Mouse (Mus musculus): ENCODE measurements around the gene Dlgap4. TPM values are rescaled to one million over a fixed set of nuclear protein-coding genes. Genes with fewer than 3 reads are reported as not detected.

The Dlgap4 gene
- total RNA-seq, 1 experiment from 2014 or later: 39.3 TPM

GRCm38 (mm10) chr2:156658221-156658620 is 44.7 kb downstream of the Dlgap4 start:
- peak; percentile 65 for DNase-seq

DNA sequence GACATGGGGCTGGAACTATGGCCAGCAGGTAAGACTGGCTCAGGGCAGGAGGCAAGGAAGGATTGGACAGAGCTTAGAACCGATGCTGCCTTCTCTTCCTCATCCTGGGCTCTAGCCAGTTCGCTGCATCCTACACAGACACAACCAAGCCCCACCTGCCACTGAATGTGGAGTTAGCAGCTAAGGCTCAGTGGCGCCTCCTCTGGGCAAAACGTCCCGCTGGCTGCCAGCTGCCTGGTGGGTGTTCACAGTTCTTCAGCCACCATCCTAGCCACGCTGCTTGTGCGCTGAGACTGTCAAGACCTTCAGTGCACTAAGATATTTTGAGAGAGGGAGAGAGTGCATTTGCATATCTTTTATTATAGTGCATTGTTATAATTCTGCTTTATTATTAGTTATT is 45.2 kb downstream of the Dlgap4 start:
- DNase-seq: peak; percentile 24

DNA sequence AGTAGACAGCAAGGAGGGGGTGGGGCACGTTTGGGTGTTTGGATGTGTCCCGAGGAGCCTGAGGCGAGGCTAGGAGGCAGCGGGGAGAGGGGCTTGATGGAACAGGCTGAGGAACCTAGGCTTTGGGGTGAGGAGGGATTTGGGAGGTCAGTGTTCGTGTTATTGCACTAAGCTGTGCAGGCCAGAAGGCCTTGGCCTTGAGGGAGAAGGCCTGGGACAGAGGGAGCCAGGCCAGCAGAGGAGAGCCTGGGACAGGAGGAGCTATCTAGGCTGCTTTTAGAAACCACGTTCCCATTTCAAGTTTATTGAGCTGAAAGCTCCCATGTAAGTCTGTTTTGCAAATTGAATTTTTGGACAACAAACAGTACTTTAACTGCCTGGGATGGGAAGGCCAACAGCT is 46.5 kb downstream of the Dlgap4 start:
- DNase-seq: peak; percentile 47

DNA sequence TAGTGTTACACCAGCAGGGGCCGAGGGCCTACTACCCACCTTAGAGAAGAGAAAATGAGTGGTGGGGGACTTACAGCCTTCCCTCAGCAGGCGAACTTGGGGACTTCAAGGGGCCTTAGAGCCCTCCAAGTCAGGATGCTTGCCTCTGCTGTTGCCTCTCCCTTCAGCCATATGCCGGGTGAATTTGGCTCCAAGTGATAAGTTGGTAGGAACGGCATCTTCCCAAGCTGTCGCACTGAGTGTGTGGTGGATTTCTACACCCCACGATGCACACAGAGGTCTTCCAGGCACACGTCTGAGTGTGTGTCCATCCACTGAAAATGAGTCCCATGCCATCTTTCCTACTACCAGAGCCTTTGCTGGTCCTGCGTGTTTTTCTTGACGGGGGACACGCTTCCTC is 49.7 kb downstream of the Dlgap4 start:
- DNase-seq: no peak

GRCm38 (mm10) chr2:156664407-156664806 is 50.9 kb downstream of the Dlgap4 start:
- DNase-seq: no peak

DNA sequence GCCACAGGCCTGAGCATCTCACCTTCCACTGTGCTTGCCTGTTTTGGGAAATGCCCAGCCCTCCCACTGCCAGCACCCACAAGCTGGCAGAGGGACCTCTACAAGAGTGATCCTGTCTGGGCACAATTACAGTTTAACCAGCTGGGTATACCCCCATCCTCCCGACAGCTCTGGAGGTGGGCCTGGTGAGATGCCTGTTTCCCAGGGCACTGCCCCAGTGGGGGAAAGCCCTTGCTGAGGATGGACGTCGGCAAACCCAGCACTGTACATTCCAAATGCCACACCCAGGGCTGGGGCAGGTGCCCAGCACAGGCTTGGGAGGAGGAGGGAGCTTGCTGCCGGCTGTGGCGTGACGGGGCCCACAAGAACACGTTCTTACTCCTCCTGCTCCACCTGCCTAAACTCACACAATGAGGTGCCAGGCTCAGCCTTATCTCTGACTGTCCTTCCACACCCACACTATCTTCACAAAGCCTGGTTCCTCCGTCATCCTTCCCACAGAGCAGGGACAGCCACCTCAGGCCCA is 51.6 kb downstream of the Dlgap4 start:
- DNase-seq: no peak

DNA sequence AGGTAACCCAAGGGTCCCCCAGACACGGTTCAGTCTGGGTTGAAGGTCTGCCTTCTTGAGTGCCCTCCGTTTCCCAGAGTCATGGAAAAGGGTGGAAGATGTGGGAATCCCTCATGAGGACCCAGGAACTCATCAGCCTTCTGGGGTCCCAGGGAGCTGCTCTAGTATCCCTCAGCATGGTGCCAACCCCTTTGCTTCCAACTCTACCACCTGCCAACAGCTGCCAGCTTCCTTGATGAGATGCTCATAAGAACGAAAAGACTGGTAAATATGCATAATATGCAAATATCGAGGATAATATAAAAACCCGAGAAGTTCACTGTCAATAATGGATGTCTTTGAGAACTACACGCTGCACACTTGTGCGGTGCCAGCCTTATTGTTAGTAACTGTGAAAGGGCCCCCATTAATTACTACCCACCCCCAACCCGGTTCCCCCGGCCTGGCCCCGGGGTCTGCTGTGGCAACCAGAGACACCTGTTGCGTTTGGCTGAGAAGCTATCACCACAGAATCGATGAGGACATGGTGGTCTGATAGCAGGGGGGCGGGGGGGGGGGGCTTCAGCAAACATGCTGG is 52.2 kb downstream of the Dlgap4 start:
- DNase-seq: no peak

DNA sequence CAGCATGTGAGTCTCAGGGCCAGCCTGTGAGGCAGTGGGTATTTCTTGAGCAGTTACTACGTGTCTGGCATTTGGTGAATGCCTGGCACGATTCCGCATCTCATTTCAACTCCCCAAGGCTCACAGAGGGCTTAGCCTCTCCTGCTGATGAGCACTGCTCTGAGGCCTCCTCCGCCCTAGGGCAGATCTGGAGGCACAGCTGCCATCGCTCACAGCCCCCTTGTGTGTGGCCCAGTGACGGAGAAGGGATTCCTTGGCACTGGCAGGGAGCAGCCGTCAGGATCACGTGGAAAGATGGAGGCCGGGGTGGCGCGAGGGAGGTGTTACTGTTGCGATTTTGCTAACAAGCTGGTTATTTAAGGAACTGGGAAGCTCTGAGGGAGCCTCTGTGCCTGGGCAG is 52.7 kb downstream of the Dlgap4 start:
- DNase-seq: no peak

DNA sequence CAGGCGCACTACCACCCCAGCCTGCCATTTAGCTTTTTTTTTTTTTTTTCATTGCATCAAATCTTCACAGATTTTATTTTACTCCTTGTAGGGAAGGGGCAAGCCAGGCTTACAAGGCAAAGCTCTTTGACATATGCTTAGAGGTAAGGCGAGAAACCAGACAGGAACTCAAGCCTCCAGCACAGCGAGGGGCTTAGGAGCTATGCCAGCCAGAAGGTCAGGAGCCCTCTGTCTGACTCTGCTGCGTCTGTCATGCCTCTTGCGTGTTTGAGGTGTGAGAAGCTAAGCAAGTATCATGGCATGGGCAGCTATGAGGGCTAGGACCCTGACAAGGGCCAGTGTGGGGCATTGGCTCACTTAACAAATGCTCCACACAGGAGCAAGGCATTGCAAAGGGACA is 53.8 kb downstream of the Dlgap4 start:
- no peak for DNase-seq

- no peak for DNase-seq
These were observed 55.1 kb downstream of the Dlgap4 start for GRCm38 (mm10) chr2:156668625-156669024.

- no peak for DNase-seq
These were observed 59.8 kb downstream of the Dlgap4 start for GRCm38 (mm10) chr2:156673307-156673706.

GRCm38 (mm10) chr2:156673881-156674669 is 60.6 kb downstream of the Dlgap4 start:
- peak; percentile 52 for DNase-seq

- DNase-seq: peak; percentile 81
These were observed 63.4 kb downstream of the Dlgap4 start for GRCm38 (mm10) chr2:156676885-156677284.

GRCm38 (mm10) chr2:156678112-156678511 is 64.6 kb downstream of the Dlgap4 start:
- DNase-seq: peak; percentile 37

GRCm38 (mm10) chr2:156682965-156683364 is 69.5 kb downstream of the Dlgap4 start:
- DNase-seq: peak; percentile 46

GRCm38 (mm10) chr2:156685999-156686398 is 72.5 kb downstream of the Dlgap4 start:
- no peak for DNase-seq

GRCm38 (mm10) chr2:156686754-156687153 is 73.2 kb downstream of the Dlgap4 start:
- no peak for DNase-seq

GRCm38 (mm10) chr2:156688604-156689003 is 75.1 kb downstream of the Dlgap4 start:
- no peak for DNase-seq

GRCm38 (mm10) chr2:156690833-156691232 is 77.3 kb downstream of the Dlgap4 start:
- no peak for DNase-seq

- no peak for DNase-seq
These were observed 78.2 kb downstream of the Dlgap4 start for GRCm38 (mm10) chr2:156691746-156692145.

DNA sequence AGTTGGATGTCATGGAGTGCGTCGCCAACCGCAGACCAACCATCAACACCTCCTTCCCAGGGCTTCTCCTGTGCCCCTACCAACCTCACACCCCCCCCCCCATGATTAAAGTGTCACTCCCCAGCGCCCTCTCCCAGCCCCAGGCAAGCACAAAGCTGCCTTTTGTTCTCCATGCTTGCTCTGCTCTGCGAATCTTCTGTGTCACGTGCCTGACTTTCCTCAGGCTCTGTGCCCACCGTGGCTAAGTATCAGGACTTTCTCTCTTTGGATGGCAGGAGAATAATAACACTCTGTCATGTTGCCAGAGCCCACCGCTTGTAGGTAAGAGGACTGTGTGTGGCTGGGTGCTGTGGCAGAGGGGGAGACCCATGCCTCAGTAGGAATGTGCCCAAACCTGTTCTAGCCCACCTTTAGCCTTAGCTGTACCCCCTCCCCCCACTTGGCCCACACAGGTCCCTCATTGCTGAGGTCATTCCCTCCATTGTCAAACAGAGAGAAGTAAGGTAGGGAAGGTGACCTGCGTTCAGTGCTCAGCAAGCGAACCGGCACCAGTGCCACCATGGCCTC is 79.8 kb downstream of the Dlgap4 start:
- no peak for DNase-seq

- DNase-seq: no peak
These were observed 83.8 kb downstream of the Dlgap4 start for GRCm38 (mm10) chr2:156697261-156697660.

- no peak for DNase-seq
These were observed 84.7 kb downstream of the Dlgap4 start for GRCm38 (mm10) chr2:156698168-156698567.
